Mouse (Mus musculus) embryonic facial prominence, embryonic 14.5 days (tissue): Measurements from ENCODE around the gene Defb36. TPM values are rescaled to one million over a fixed set of nuclear protein-coding genes. Genes with fewer than 3 reads are reported as not detected.

Experiments
- ATAC-seq: fragments of 200-750 bp; cut with Nextera tagmentation; 2 replicates; pipeline ENCODE4 v1.8.0; 2017; ENCODE audit warnings: low read depth, moderate number of reproducible peaks, moderate TSS enrichment
- DNase-seq: peaks from one replicate; pipeline ENCODE4 v3.0.0-alpha.2; 2015; ENCODE audit warnings: low spot score
- H3K27ac ChIP-seq: fragments of 300-500 bp; sonication (generic); replicated peaks from 2 replicates; pipeline ENCODE4 v1.5.1; 2014; ENCODE audit warnings: low read depth, mild to moderate bottlenecking, low read length, moderate library complexity
- H3K27me3 ChIP-seq: fragments of 300-500 bp; sonication (generic); replicated peaks from 2 replicates; pipeline ENCODE4 v1.6.1; 2014; ENCODE audit warnings: low read length; ENCODE audit not compliant: control insufficient read depth, insufficient read depth
- H3K36me3 ChIP-seq: fragments of 300-500 bp; sonication (generic); 2 replicates; pipeline ENCODE4 v1.6.1; 2014; ENCODE audit warnings: low read length, mixed read lengths; ENCODE audit not compliant: control insufficient read depth, insufficient read depth
- H3K4me1 ChIP-seq: fragments of 300-500 bp; sonication (generic); 2 replicates; pipeline ENCODE4 v1.6.1; 2014; ENCODE audit warnings: antibody characterized with exemption, low read length; ENCODE audit not compliant: control insufficient read depth, insufficient read depth
- H3K4me2 ChIP-seq: fragments of 300-500 bp; sonication (generic); 2 replicates; pipeline ENCODE4 v1.6.1; 2014; ENCODE audit warnings: low read depth, mild to moderate bottlenecking, low read length, moderate library complexity, mixed read lengths
- H3K4me3 ChIP-seq: fragments of 300-500 bp; sonication (generic); 2 replicates; pipeline ENCODE4 v1.5.1; 2014; ENCODE audit warnings: low read depth, mild to moderate bottlenecking, low read length
- H3K9ac ChIP-seq: fragments of 300-500 bp; sonication (generic); 2 replicates; pipeline ENCODE4 v1.6.1; 2014; ENCODE audit warnings: low read depth, mild to moderate bottlenecking, low read length, moderate library complexity, mixed read lengths
- H3K9me3 ChIP-seq: fragments of 300-500 bp; sonication (generic); 2 replicates; pipeline ENCODE4 v1.6.1; 2016; ENCODE audit warnings: low read length; ENCODE audit not compliant: control insufficient read depth
- WGBS: fragments of 180-500 bp; shearing (Covaris S2); extraction: QIAGEN DNeasy Blood & Tissue Kit; methylation state at CpG from one replicate; pipeline ENCODE4 v1.1.7; 2014; 5-methylcytosine and 5-hydroxymethylcytosine counted together
- polyA plus RNA-seq: library from polyadenylated mRNA; unstranded; fragments of >200 nt; fragmentation: Nextera tagmentation; extraction: Ambion mirVana; gene quantifications from 2 replicates; pipeline ENCODE4 v1.2.1, GENCODE M21; 2014

Defb36 gene
- polyA plus RNA-seq, 1 experiment from 2014 or later, result not detected

- Histone ChIP-seq H3K9me3 (no peaks in the 10 kb centered on the region), H3K36me3 (no peaks in the 10 kb centered on the region), H3K4me2 (peak within 1 kb of the TSS; percentile 74), H3K27me3 (peaks cover 41% of the 10 kb centered on the region), H3K4me1 (no peaks in the 10 kb centered on the region; the same call in 1 of the 2 replicates), H3K27ac (no peak within 1 kb of the TSS), H3K9ac (peak within 1 kb of the TSS; percentile 63), H3K4me3 (peak within 1 kb of the TSS; percentile 41)
- 2% methylated on average over 33 of the region's 59 CpGs for WGBS
- DNase-seq (peak; percentile 47), ATAC-seq (peak; percentile 79)
Measured at GRCm38 (mm10) chr2:152626774-152627591, 22.9 kb downstream of the Defb36 start, which contains the start of gene Rem1. TSS of gene Rem1 (plus strand) at chr2:152626951.

- H3K9me3 ChIP-seq, result no peaks in the 10 kb centered on the region
- no peak overlapping the region for H3K9ac ChIP-seq
- WGBS, result 42% methylated on average over 13 of the region's 17 CpGs
- DNase-seq (no peak), ATAC-seq (no peak)
- H3K27ac ChIP-seq, result no peak overlapping the region
- H3K4me3 ChIP-seq, result no peak overlapping the region
- H3K4me2 ChIP-seq, result peak overlapping the region; percentile 5; the same call in 1 of the 2 replicates
- H3K36me3 ChIP-seq, result no peaks in the 10 kb centered on the region
- H3K27me3 ChIP-seq, result peaks cover 41% of the 10 kb centered on the region
- no peaks in the 10 kb centered on the region; the same call in 1 of the 2 replicates for H3K4me1 ChIP-seq
Measured at GRCm38 (mm10) chr2:152628066-152628465, 23.9 kb downstream of the Defb36 start.

DNA sequence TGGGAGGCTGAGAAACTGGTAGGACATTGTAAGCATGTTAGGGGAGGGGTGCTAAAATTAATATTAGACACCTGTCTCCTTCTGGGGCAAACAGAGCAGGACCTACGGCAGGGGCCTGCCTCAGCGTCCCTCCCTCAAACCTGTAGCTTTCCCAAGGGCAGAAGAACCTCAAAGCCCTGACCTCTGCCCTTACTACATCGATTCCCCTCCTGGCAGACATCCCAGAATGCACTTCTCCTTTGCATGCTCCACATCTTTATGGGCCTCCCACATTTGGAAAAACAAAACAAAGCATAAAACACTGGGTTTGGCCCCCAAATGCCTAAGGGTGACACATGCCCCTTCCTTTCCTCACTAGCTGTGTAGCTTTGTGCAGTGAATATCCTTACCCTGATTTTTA lies 25.1 kb downstream of the Defb36 start:
- H3K4me2 ChIP-seq, result no peak overlapping the region
- H3K9ac ChIP-seq, result no peak overlapping the region
- no peak overlapping the region for H3K27ac ChIP-seq
- 44% methylated on average over 3 of the region's 3 CpGs for WGBS
- H3K9me3 ChIP-seq, result no peaks in the 10 kb centered on the region
- H3K4me1 ChIP-seq, result no peaks in the 10 kb centered on the region; the same call in 1 of the 2 replicates
- H3K4me3 ChIP-seq, result no peak overlapping the region
- peaks cover 41% of the 10 kb centered on the region for H3K27me3 ChIP-seq
- DNase-seq (no peak), ATAC-seq (no peak)
- no peaks in the 10 kb centered on the region for H3K36me3 ChIP-seq

- Histone ChIP-seq H3K4me3 (no peak overlapping the region), H3K27ac (no peak overlapping the region), H3K36me3 (no peaks in the 10 kb centered on the region), H3K27me3 (peaks cover 41% of the 10 kb centered on the region), H3K4me2 (no peak overlapping the region), H3K9me3 (no peaks in the 10 kb centered on the region), H3K9ac (no peak overlapping the region), H3K4me1 (no peaks in the 10 kb centered on the region; the same call in 1 of the 2 replicates)
- WGBS, result 86% methylated on average over 6 of the region's 6 CpGs
- ATAC-seq (no peak), DNase-seq (no peak)
Measured at GRCm38 (mm10) chr2:152629904-152630303, 25.8 kb downstream of the Defb36 start.

GRCm38 (mm10) chr2:152633334-152633733 lies 29.2 kb downstream of the Defb36 start:
- no peak overlapping the region for H3K9ac ChIP-seq
- 21% methylated on average over 17 of the region's 17 CpGs for WGBS
- peak; percentile 33 for DNase-seq
- H3K27ac ChIP-seq, result no peak overlapping the region
- no peaks in the 10 kb centered on the region for H3K36me3 ChIP-seq
- H3K4me2 ChIP-seq, result peak overlapping the region; percentile 30
- H3K9me3 ChIP-seq, result no peaks in the 10 kb centered on the region
- ATAC-seq, result 0 out of 2 replicates have a peak, but pooled peaks have one; percentile 31
- H3K27me3 ChIP-seq, result peaks cover 10% of the 10 kb centered on the region; the same call in 1 of the 2 replicates
- H3K4me3 ChIP-seq, result no peak overlapping the region
- no peaks in the 10 kb centered on the region for H3K4me1 ChIP-seq

DNA sequence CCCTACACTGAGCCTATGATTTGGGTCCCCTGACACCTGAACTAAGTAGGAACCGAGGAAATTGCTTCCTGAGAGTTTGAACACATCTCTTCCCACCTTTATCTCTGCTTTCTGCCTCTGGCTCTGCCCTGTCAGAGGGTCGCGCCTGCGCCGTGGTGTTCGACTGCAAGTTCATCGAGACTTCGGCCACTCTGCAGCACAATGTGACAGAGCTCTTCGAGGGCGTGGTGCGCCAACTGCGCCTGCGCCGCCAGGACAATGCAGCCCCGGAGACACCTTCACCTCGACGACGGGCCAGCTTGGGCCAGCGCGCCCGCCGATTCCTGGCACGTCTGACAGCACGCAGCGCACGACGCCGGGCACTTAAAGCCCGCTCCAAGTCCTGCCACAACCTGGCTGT lies 30.2 kb downstream of the Defb36 start:
- WGBS, result 80% methylated on average over 29 of the region's 29 CpGs

GRCm38 (mm10) chr2:152636246-152637005 lies 32.3 kb downstream of the Defb36 start:
- H3K4me2 ChIP-seq, result no peak overlapping the region
- 0 out of 2 replicates have a peak overlapping the region, but pooled peaks have one; percentile 25 for H3K27ac ChIP-seq
- H3K4me3 ChIP-seq, result no peak overlapping the region
- no peaks in the 10 kb centered on the region for H3K27me3 ChIP-seq
- DNase-seq, result peak; percentile 73
- H3K4me1 ChIP-seq, result no peaks in the 10 kb centered on the region
- H3K36me3 ChIP-seq, result no peaks in the 10 kb centered on the region
- H3K9ac ChIP-seq, result no peak overlapping the region
- ATAC-seq, result peak; percentile 17; the same call in 1 of the 2 replicates
- 57% methylated on average over 23 of the region's 23 CpGs for WGBS
- no peaks in the 10 kb centered on the region for H3K9me3 ChIP-seq

More for the DNA sequence above, 30.2 kb downstream of the Defb36 start:
- DNase-seq (no peak), ATAC-seq (no peak)
- Histone ChIP-seq H3K27me3 (no peaks in the 10 kb centered on the region), H3K9me3 (no peaks in the 10 kb centered on the region), H3K27ac (no peak overlapping the region), H3K9ac (no peak overlapping the region), H3K4me3 (no peak overlapping the region), H3K4me1 (no peaks in the 10 kb centered on the region), H3K36me3 (no peaks in the 10 kb centered on the region), H3K4me2 (no peak overlapping the region)

DNA sequence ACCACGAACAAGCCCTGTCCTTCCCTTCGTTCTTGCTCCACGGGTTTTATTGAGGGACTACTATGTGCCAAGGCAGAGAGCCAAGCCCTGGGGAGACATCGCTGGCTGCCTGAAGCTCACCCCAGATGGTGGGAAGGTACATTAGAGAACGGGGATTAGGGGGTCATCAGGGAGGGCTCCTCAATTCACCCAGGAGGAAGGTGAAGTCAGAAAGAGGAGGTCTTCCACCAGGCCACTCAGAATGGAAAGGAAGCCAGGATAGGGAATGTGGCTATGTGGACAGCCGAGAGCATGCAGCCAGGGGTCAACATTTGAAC lies 32.8 kb downstream of the Defb36 start:
- ATAC-seq, result 0 out of 2 replicates have a peak, but pooled peaks have one; percentile 5
- Histone ChIP-seq H3K4me2 (no peak overlapping the region), H3K9ac (no peak overlapping the region), H3K27me3 (no peaks in the 10 kb centered on the region), H3K27ac (0 out of 2 replicates have a peak overlapping the region, but pooled peaks have one; percentile 25), H3K4me3 (no peak overlapping the region), H3K36me3 (no peaks in the 10 kb centered on the region), H3K9me3 (no peaks in the 10 kb centered on the region), H3K4me1 (no peaks in the 10 kb centered on the region)
- 63% methylated on average over 6 of the region's 6 CpGs for WGBS
- DNase-seq, result no peak
